Mouse (Mus musculus) cerebellum, postnatal 10 days (tissue): ENCODE data around the gene Epn1.

Source experiments
- DNase-seq, 2 experiments: peaks; one replicate each; pipeline ENCODE4 v3.0.0; 2021; ENCODE audit warnings: mixed read lengths in 2 of 2

Epn1 gene

GRCm38 (mm10) chr7:5080010-5080751 is at the start of gene Epn1:
Epn1 (plus strand) TSS chr7:5080235.
- DNase-seq, result peak; percentile 98 to 99

- DNase-seq, result no peak
Measured at GRCm38 (mm10) chr7:5030554-5031275, 49.3 kb upstream of the Epn1 start.

GRCm38 (mm10) chr7:5031496-5031895 is 48.5 kb upstream of the Epn1 start:
- DNase-seq, result no peak

GRCm38 (mm10) chr7:5033818-5034217 is 46.2 kb upstream of the Epn1 start, which contains the start of gene 4632433K11Rik:
4632433K11Rik (plus strand) TSS chr7:5034118.
- no peak for DNase-seq

GRCm38 (mm10) chr7:5035628-5036027 is 44.4 kb upstream of the Epn1 start:
- no peak for DNase-seq

GRCm38 (mm10) chr7:5036136-5036535 is 43.9 kb upstream of the Epn1 start:
- DNase-seq, result no peak

- no peak for DNase-seq
Measured at GRCm38 (mm10) chr7:5037026-5037425, 43.0 kb upstream of the Epn1 start.

- no peak for DNase-seq
Measured at GRCm38 (mm10) chr7:5037467-5037866, 42.6 kb upstream of the Epn1 start.

- DNase-seq, result peak; percentile 97
Measured at GRCm38 (mm10) chr7:5038109-5038732, 41.8 kb upstream of the Epn1 start, which contains the start of gene Zfp784. Zfp784 (minus strand) TSS chr7:5038446.

GRCm38 (mm10) chr7:5038940-5039339 is 41.1 kb upstream of the Epn1 start:
- no peak for DNase-seq

GRCm38 (mm10) chr7:5044981-5045380 is 35.1 kb upstream of the Epn1 start:
- no peak for DNase-seq

GRCm38 (mm10) chr7:5046112-5046511 is 33.9 kb upstream of the Epn1 start:
- DNase-seq, result no peak

- DNase-seq, result peak; percentile 62 to 78
Measured at GRCm38 (mm10) chr7:5047313-5047712, 32.7 kb upstream of the Epn1 start.

- DNase-seq, result peak; percentile 91 to 92
Measured at GRCm38 (mm10) chr7:5051193-5052192, 28.5 kb upstream of the Epn1 start, which contains the start of gene Zfp580. Zfp580 (plus strand) TSS chr7:5051538.

- DNase-seq, result peak; percentile 29 to 47
Measured at GRCm38 (mm10) chr7:5052438-5052837, 27.6 kb upstream of the Epn1 start.

GRCm38 (mm10) chr7:5052931-5053343 is 27.1 kb upstream of the Epn1 start:
- DNase-seq, result peak; percentile 53

- DNase-seq, result peak; percentile 50 to 57
Measured at GRCm38 (mm10) chr7:5053456-5054179, 26.4 kb upstream of the Epn1 start.

GRCm38 (mm10) chr7:5056651-5057263 is 23.3 kb upstream of the Epn1 start:
- peak; percentile 78 to 80 for DNase-seq

GRCm38 (mm10) chr7:5057381-5057780 is 22.7 kb upstream of the Epn1 start:
- DNase-seq, result peak in 1 of 2 experiments; percentile 28

- peak; percentile 21 to 30 for DNase-seq
Measured at GRCm38 (mm10) chr7:5057804-5058203, 22.2 kb upstream of the Epn1 start.

- peak in 1 of 2 experiments; percentile 33 for DNase-seq
Measured at GRCm38 (mm10) chr7:5058631-5059030, 21.4 kb upstream of the Epn1 start.
